Mouse (Mus musculus) cerebellum, postnatal 36 days (tissue): ENCODE measurements around the gene Tfcp2.

ENCODE experiments used
- DNase-seq, 2 experiments: peaks; one replicate each; pipeline ENCODE4 v3.0.0; 2021 to 2022; ENCODE audit warnings: mixed read lengths in 2 of 2

The Tfcp2 gene

GRCm38 (mm10) chr15:100551326-100552307 lies at the start of gene Tfcp2:
Tfcp2 (minus strand) TSS chr15:100552008.
- DNase-seq: peak; percentile 98 to 99

- no peak for DNase-seq
These were observed 49.0 kb upstream of the Tfcp2 start for GRCm38 (mm10) chr15:100600696-100601272.

- DNase-seq: peak in 1 of 2 experiments; percentile 72
These were observed 48.4 kb upstream of the Tfcp2 start for GRCm38 (mm10) chr15:100600047-100600695.

GRCm38 (mm10) chr15:100599276-100600046 lies 47.7 kb upstream of the Tfcp2 start, which contains the start of gene Pou6f1:
Pou6f1 (minus strand) TSS chr15:100599984.
- peak; percentile 55 to 59 for DNase-seq

GRCm38 (mm10) chr15:100598883-100599275 lies 47.1 kb upstream of the Tfcp2 start:
- DNase-seq: peak; percentile 37 to 42

GRCm38 (mm10) chr15:100598287-100598882 lies 46.6 kb upstream of the Tfcp2 start:
- DNase-seq: no peak

GRCm38 (mm10) chr15:100592817-100593216 lies 41.0 kb upstream of the Tfcp2 start:
- no peak for DNase-seq

GRCm38 (mm10) chr15:100590436-100590835 lies 38.6 kb upstream of the Tfcp2 start:
- no peak for DNase-seq

- no peak for DNase-seq
These were observed 36.5 kb upstream of the Tfcp2 start for GRCm38 (mm10) chr15:100588297-100588696.

- no peak for DNase-seq
These were observed 35.4 kb upstream of the Tfcp2 start for GRCm38 (mm10) chr15:100587166-100587565.

GRCm38 (mm10) chr15:100585931-100586330 lies 34.1 kb upstream of the Tfcp2 start:
- no peak for DNase-seq

GRCm38 (mm10) chr15:100580108-100580507 lies 28.3 kb upstream of the Tfcp2 start:
- no peak for DNase-seq

- no peak for DNase-seq
These were observed 26.2 kb upstream of the Tfcp2 start for GRCm38 (mm10) chr15:100577972-100578371.

GRCm38 (mm10) chr15:100576810-100577209 lies 25.0 kb upstream of the Tfcp2 start:
- no peak for DNase-seq

GRCm38 (mm10) chr15:100576392-100576791 lies 24.6 kb upstream of the Tfcp2 start:
- DNase-seq: no peak

- DNase-seq: no peak
These were observed 23.6 kb upstream of the Tfcp2 start for GRCm38 (mm10) chr15:100575366-100575765.

GRCm38 (mm10) chr15:100574378-100574777 lies 22.6 kb upstream of the Tfcp2 start:
- DNase-seq: no peak

- DNase-seq: no peak
These were observed 22.1 kb upstream of the Tfcp2 start for GRCm38 (mm10) chr15:100573946-100574345.

- DNase-seq: no peak
These were observed 17.4 kb upstream of the Tfcp2 start for GRCm38 (mm10) chr15:100569239-100569638.

- no peak for DNase-seq
These were observed 14.7 kb upstream of the Tfcp2 start for GRCm38 (mm10) chr15:100566531-100566930.

GRCm38 (mm10) chr15:100557705-100558433 lies 6.1 kb upstream of the Tfcp2 start:
- no peak for DNase-seq
